ENCODE assay signal across 10 mouse cellular contexts in the genomic region with DNA sequence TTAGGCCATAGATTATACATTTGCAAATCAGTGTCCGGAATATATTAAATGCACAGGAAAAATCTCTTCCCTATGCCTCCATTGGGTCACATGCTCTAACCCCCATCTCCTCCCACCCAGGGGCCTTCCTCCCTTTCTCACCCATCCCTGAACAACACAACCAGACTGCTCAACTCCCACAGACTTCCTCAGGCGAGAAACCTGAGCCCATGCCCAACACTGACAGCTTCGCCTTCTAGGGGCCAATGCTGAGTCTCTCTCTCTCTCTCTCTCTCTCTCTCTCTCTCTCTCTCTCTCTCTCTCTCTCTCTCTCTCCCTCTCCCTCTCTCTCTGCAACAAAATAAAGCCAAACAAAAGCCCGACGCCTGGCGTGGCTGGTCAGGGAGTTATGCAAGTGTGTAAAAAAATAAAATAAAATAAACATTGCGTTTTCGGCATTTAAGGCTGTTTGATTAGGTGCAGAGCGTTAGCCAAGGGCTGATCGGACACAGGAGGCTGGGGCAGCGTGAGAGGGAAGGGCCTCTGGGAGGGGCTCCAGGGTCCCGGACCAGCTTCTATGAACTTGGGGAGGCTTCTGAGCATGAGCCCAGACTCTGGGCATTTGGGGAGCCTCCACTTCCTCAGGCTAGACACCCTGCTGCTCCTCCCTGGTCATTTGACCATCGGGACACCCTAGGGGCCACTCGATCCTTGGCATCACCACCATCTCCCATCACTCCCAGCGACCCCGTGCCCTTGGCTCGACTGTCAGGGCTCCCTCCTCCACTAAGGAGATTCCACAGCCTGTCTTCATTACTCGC. TPM values are rescaled to one million over a fixed set of nuclear protein-coding genes. Genes with fewer than 3 reads are reported as not detected.
DNase-seq lines count a peak whose midpoint lies in the region; ATAC-seq and TF ChIP-seq lines count a peak whose summit lies in the region.
"Had no signal": no experiment of that assay in that cellular context is flagged by ENCODE, and none has a peak within 500 bp of the region (broad histone marks: within the 10 kb centered on the region; RNA-seq: fewer than 3 reads in every experiment).

No protein-coding gene starts in this region.

- no peak for ATAC-seq in hindbrain, embryonic 12.5 days (ENCODE audit: low FRiP score)
- ATAC-seq in hindbrain, postnatal 0 days: no peak
- ATAC-seq in midbrain, embryonic 13.5 days: no peak
- ATAC-seq in midbrain, embryonic 14.5 days (ENCODE audit: low FRiP score, low TSS enrichment): no peak
- no peak for ATAC-seq in limb, embryonic 11.5 days (ENCODE audit: insufficient number of reproducible peaks, low FRiP score, low TSS enrichment, low read depth)
- no peak for ATAC-seq in stomach, embryonic 15.5 days (ENCODE audit: insufficient read depth, low FRiP score, low read depth)

- DNase-seq in hindbrain, postnatal 0 days (ENCODE audit: low spot score): no peak
- DNase-seq in midbrain, embryonic 14.5 days: no peak
- peak; percentile 35 for DNase-seq in limb, embryonic 11.5 days (ENCODE audit: low spot score)
- no peak for DNase-seq in embryo, embryonic 9.5 days (ENCODE audit: extremely low spot score)
- DNase-seq: adrenal gland, postnatal 14 days; cerebellum, adult 9-11 months had no signal

- H3K9me3 ChIP-seq in hindbrain, embryonic 12.5 days (replicated peaks): no peaks in the 10 kb centered on the region
- H3K9me3 ChIP-seq in hindbrain, postnatal 0 days (ENCODE audit: low read length): no peaks in the 10 kb centered on the region
- H3K9me3 ChIP-seq in midbrain, embryonic 13.5 days: no peaks in the 10 kb centered on the region
- no peaks in the 10 kb centered on the region for H3K9me3 ChIP-seq in midbrain, embryonic 14.5 days (ENCODE audit: control insufficient read depth, low read length)
- H3K9me3 ChIP-seq in limb, embryonic 11.5 days (ENCODE audit: control insufficient read depth, low read length): no peaks in the 10 kb centered on the region
- no peaks in the 10 kb centered on the region for H3K9me3 ChIP-seq in stomach, embryonic 15.5 days

- WGBS in hindbrain, embryonic 12.5 days: 8% methylated on average over 18 of the region's 18 CpGs
- WGBS in hindbrain, postnatal 0 days: 14% methylated on average over 18 of the region's 18 CpGs
- WGBS in midbrain, embryonic 13.5 days: 6% methylated on average over 18 of the region's 18 CpGs
- 9% methylated on average over 18 of the region's 18 CpGs for WGBS in midbrain, embryonic 14.5 days
- WGBS in limb, embryonic 11.5 days: 7% methylated on average over 18 of the region's 18 CpGs
- 5% methylated on average over 18 of the region's 18 CpGs for WGBS in stomach, embryonic 15.5 days

- 0 out of 2 replicates have a peak overlapping the region, but pooled peaks have one; percentile 7 for H3K4me3 ChIP-seq in hindbrain, embryonic 12.5 days
- no peak overlapping the region for H3K4me3 ChIP-seq in hindbrain, postnatal 0 days (ENCODE audit: low read length)
- H3K4me3 ChIP-seq in midbrain, embryonic 13.5 days (replicated peaks): no peak overlapping the region
- H3K4me3 ChIP-seq in midbrain, embryonic 14.5 days (replicated peaks; ENCODE audit: low read depth, low read length): no peak overlapping the region
- no peak overlapping the region for H3K4me3 ChIP-seq in limb, embryonic 11.5 days (ENCODE audit: low read depth, low read length)
- H3K4me3 ChIP-seq in stomach, embryonic 15.5 days (replicated peaks): no peak overlapping the region

- no peaks in the 10 kb centered on the region for H3K36me3 ChIP-seq in hindbrain, embryonic 12.5 days
- no peaks in the 10 kb centered on the region for H3K36me3 ChIP-seq in hindbrain, postnatal 0 days (ENCODE audit: insufficient read depth, low read length)
- no peaks in the 10 kb centered on the region for H3K36me3 ChIP-seq in midbrain, embryonic 13.5 days
- no peaks in the 10 kb centered on the region for H3K36me3 ChIP-seq in midbrain, embryonic 14.5 days (ENCODE audit: control insufficient read depth, insufficient read depth, low read length)
- H3K36me3 ChIP-seq in limb, embryonic 11.5 days (ENCODE audit: control insufficient read depth, insufficient read depth, low read length): no peaks in the 10 kb centered on the region
- H3K36me3 ChIP-seq in stomach, embryonic 15.5 days: no peaks in the 10 kb centered on the region
- H3K36me3 ChIP-seq: G1E had no signal

- peak overlapping the region; percentile 13; the same call in 1 of the 2 replicates for H3K4me2 ChIP-seq in hindbrain, embryonic 12.5 days (replicated peaks)
- H3K4me2 ChIP-seq in hindbrain, postnatal 0 days (ENCODE audit: low read depth, low read length): no peak overlapping the region
- 0 out of 2 replicates have a peak overlapping the region, but pooled peaks have one; percentile 3 for H3K4me2 ChIP-seq in midbrain, embryonic 13.5 days (replicated peaks)
- H3K4me2 ChIP-seq in midbrain, embryonic 14.5 days (ENCODE audit: low read length): no peak overlapping the region
- H3K4me2 ChIP-seq in limb, embryonic 11.5 days (ENCODE audit: low read depth, severe bottlenecking): no peak overlapping the region; the same call in 1 of the 2 replicates
- H3K4me2 ChIP-seq in stomach, embryonic 15.5 days: peak overlapping the region; percentile 86

- TF ChIP-seq CTCF in hindbrain, postnatal 0 days (IDR thresholded peaks at IDR 0.05; ENCODE audit: low read depth): no peak

- peaks cover 25% of the 10 kb centered on the region for H3K4me1 ChIP-seq in hindbrain, embryonic 12.5 days
- H3K4me1 ChIP-seq in hindbrain, postnatal 0 days (ENCODE audit: insufficient read depth, low read length): no peaks in the 10 kb centered on the region; the same call in 1 of the 2 replicates
- peaks cover 38% of the 10 kb centered on the region for H3K4me1 ChIP-seq in midbrain, embryonic 13.5 days (replicated peaks)
- H3K4me1 ChIP-seq in midbrain, embryonic 14.5 days (ENCODE audit: control insufficient read depth, insufficient read depth, low read length): peaks cover 10% of the 10 kb centered on the region; the same call in 1 of the 2 replicates
- H3K4me1 ChIP-seq in limb, embryonic 11.5 days (ENCODE audit: control insufficient read depth, insufficient read depth, low read length): peaks cover 13% of the 10 kb centered on the region
- peaks cover 33% of the 10 kb centered on the region for H3K4me1 ChIP-seq in stomach, embryonic 15.5 days

- no peak overlapping the region for H3K27ac ChIP-seq in hindbrain, embryonic 12.5 days
- no peak overlapping the region for H3K27ac ChIP-seq in hindbrain, postnatal 0 days
- H3K27ac ChIP-seq in midbrain, embryonic 13.5 days: no peak overlapping the region
- no peak overlapping the region for H3K27ac ChIP-seq in midbrain, embryonic 14.5 days (replicated peaks; ENCODE audit: low read depth, low read length)
- H3K27ac ChIP-seq in limb, embryonic 11.5 days (replicated peaks; ENCODE audit: low read depth, low read length): no peak overlapping the region
- H3K27ac ChIP-seq in stomach, embryonic 15.5 days: no peak overlapping the region

- peaks cover 88% of the 10 kb centered on the region for H3K27me3 ChIP-seq in hindbrain, embryonic 12.5 days
- peaks cover 53% of the 10 kb centered on the region for H3K27me3 ChIP-seq in hindbrain, postnatal 0 days (ENCODE audit: insufficient read depth, low read length)
- H3K27me3 ChIP-seq in midbrain, embryonic 13.5 days: peaks cover 82% of the 10 kb centered on the region
- H3K27me3 ChIP-seq in midbrain, embryonic 14.5 days (ENCODE audit: control insufficient read depth, insufficient read depth, low read length): peaks cover 64% of the 10 kb centered on the region
- peaks cover 79% of the 10 kb centered on the region for H3K27me3 ChIP-seq in limb, embryonic 11.5 days (ENCODE audit: control insufficient read depth, insufficient read depth, low read length)
- H3K27me3 ChIP-seq in stomach, embryonic 15.5 days (replicated peaks): peaks cover 79% of the 10 kb centered on the region

- H3K9ac ChIP-seq in hindbrain, embryonic 12.5 days: no peak overlapping the region
- no peak overlapping the region for H3K9ac ChIP-seq in hindbrain, postnatal 0 days (replicated peaks; ENCODE audit: low read length)
- no peak overlapping the region for H3K9ac ChIP-seq in midbrain, embryonic 13.5 days (replicated peaks)
- no peak overlapping the region for H3K9ac ChIP-seq in midbrain, embryonic 14.5 days (replicated peaks; ENCODE audit: low read length)
- no peak overlapping the region for H3K9ac ChIP-seq in limb, embryonic 11.5 days (ENCODE audit: low read length)
- no peak overlapping the region for H3K9ac ChIP-seq in stomach, embryonic 15.5 days

RNA-seq across cellular contexts. Expression of gene Rspo1, which starts 1.2 kb away (rescaled TPM):
- 7.0 and 9.1 TPM in 2 replicates for polyA plus RNA-seq in hindbrain, embryonic 12.5 days (2016; fragmentation: Nextera tagmentation; extraction: Ambion mirVana)
- total RNA-seq in hindbrain, postnatal 0 days (2014; rRNA removed): 0.36 and 13.6 TPM in 2 replicates
- polyA plus RNA-seq in hindbrain, postnatal 0 days (2015; fragmentation: Nextera tagmentation; extraction: Ambion mirVana): 0.74 and 0.95 TPM in 2 replicates
- 3.5 and 7.6 TPM in 2 replicates for polyA plus RNA-seq in midbrain, embryonic 13.5 days (2015; fragmentation: Nextera tagmentation; extraction: Ambion mirVana)
- polyA plus RNA-seq in midbrain, embryonic 14.5 days (2014; fragmentation: Nextera tagmentation; extraction: Ambion mirVana): 1.7 and 3.2 TPM in 2 replicates
- polyA plus RNA-seq in limb, embryonic 11.5 days (2014; fragmentation: Nextera tagmentation; extraction: Ambion mirVana): 3.1 and 5.1 TPM in 2 replicates
- polyA plus RNA-seq in stomach, embryonic 15.5 days (2015; fragmentation: Nextera tagmentation; extraction: Ambion mirVana): 12.9 and 14.5 TPM in 2 replicates
- total RNA-seq: G1E had no signal
- polyA plus RNA-seq: G1E had no signal

RNA-seq across cellular contexts. Expression of gene Gnl2, which starts 31.3 kb away (rescaled TPM):
- polyA plus RNA-seq in hindbrain, embryonic 12.5 days (2016; fragmentation: Nextera tagmentation; extraction: Ambion mirVana): 94.9 and 96.6 TPM in 2 replicates
- total RNA-seq in hindbrain, postnatal 0 days (2014; rRNA removed): 22.5 and 26.0 TPM in 2 replicates
- polyA plus RNA-seq in hindbrain, postnatal 0 days (2015; fragmentation: Nextera tagmentation; extraction: Ambion mirVana): 70.2 and 77.6 TPM in 2 replicates
- 94.8 and 99.1 TPM in 2 replicates for polyA plus RNA-seq in midbrain, embryonic 13.5 days (2015; fragmentation: Nextera tagmentation; extraction: Ambion mirVana)
- 67.3 and 88.9 TPM in 2 replicates for polyA plus RNA-seq in midbrain, embryonic 14.5 days (2014; fragmentation: Nextera tagmentation; extraction: Ambion mirVana)
- polyA plus RNA-seq in limb, embryonic 11.5 days (2014; fragmentation: Nextera tagmentation; extraction: Ambion mirVana): 85.8 and 91.5 TPM in 2 replicates
- 76.1 and 78.3 TPM in 2 replicates for polyA plus RNA-seq in stomach, embryonic 15.5 days (2015; fragmentation: Nextera tagmentation; extraction: Ambion mirVana)

RNA-seq across cellular contexts. Expression of gene Cdca8, which starts 46.0 kb away (rescaled TPM):
- 130 and 135 TPM in 2 replicates for polyA plus RNA-seq in hindbrain, embryonic 12.5 days (2016; fragmentation: Nextera tagmentation; extraction: Ambion mirVana)
- 10.8 and 17.1 TPM in 2 replicates for total RNA-seq in hindbrain, postnatal 0 days (2014; rRNA removed)
- polyA plus RNA-seq in hindbrain, postnatal 0 days (2015; fragmentation: Nextera tagmentation; extraction: Ambion mirVana): 28.9 and 35.1 TPM in 2 replicates
- 76.4 and 77.6 TPM in 2 replicates for polyA plus RNA-seq in midbrain, embryonic 13.5 days (2015; fragmentation: Nextera tagmentation; extraction: Ambion mirVana)
- 22.8 and 34.7 TPM in 2 replicates for polyA plus RNA-seq in midbrain, embryonic 14.5 days (2014; fragmentation: Nextera tagmentation; extraction: Ambion mirVana)
- 210 and 223 TPM in 2 replicates for polyA plus RNA-seq in limb, embryonic 11.5 days (2014; fragmentation: Nextera tagmentation; extraction: Ambion mirVana)
- 118 and 128 TPM in 2 replicates for polyA plus RNA-seq in stomach, embryonic 15.5 days (2015; fragmentation: Nextera tagmentation; extraction: Ambion mirVana)

RNA-seq across cellular contexts. Expression of gene 9930104L06Rik, which starts 48.2 kb away (rescaled TPM):
- 16.7 and 18.1 TPM in 2 replicates for polyA plus RNA-seq in hindbrain, embryonic 12.5 days (2016; fragmentation: Nextera tagmentation; extraction: Ambion mirVana)
- 12.8 and 15.5 TPM in 2 replicates for total RNA-seq in hindbrain, postnatal 0 days (2014; rRNA removed)
- polyA plus RNA-seq in hindbrain, postnatal 0 days (2015; fragmentation: Nextera tagmentation; extraction: Ambion mirVana): 9.3 and 9.4 TPM in 2 replicates
- 14.8 and 21.6 TPM in 2 replicates for polyA plus RNA-seq in midbrain, embryonic 13.5 days (2015; fragmentation: Nextera tagmentation; extraction: Ambion mirVana)
- 4.9 and 5.6 TPM in 2 replicates for polyA plus RNA-seq in midbrain, embryonic 14.5 days (2014; fragmentation: Nextera tagmentation; extraction: Ambion mirVana)
- 4.9 and 5.1 TPM in 2 replicates for polyA plus RNA-seq in limb, embryonic 11.5 days (2014; fragmentation: Nextera tagmentation; extraction: Ambion mirVana)
- 11.3 and 13.8 TPM in 2 replicates for polyA plus RNA-seq in stomach, embryonic 15.5 days (2015; fragmentation: Nextera tagmentation; extraction: Ambion mirVana)

Comparison
In these comparisons a context has a peak if more than half of its experiments do, and no peak if none do; other contexts are left out.
1. H3K4me2 ChIP-seq: peak in hindbrain, embryonic 12.5 days (single experiment), midbrain, embryonic 13.5 days (single experiment) and stomach, embryonic 15.5 days (single experiment); none in hindbrain, postnatal 0 days (single experiment), midbrain, embryonic 14.5 days (single experiment) and limb, embryonic 11.5 days (single experiment).